Mouse (Mus musculus): Measurements from ENCODE around the gene Hist1h3f. TPM values are rescaled to one million over a fixed set of nuclear protein-coding genes. Genes with fewer than 3 reads are reported as not detected.
A peak's percentile ranks its signal among the peaks of the same experiment; 100 is the strongest.
"Not testable (repeated sequence)": the region's sequence is repeated elsewhere in the genome, so short reads cannot be mapped to it uniquely, and the experiment has no call there.

Hist1h3f gene
- polyA plus RNA-seq, 1 experiment from 2014 or later = 0.37 TPM

- peaks cover 30% of the 10 kb centered on the region for H3K4me1 ChIP-seq
- H3K27me3 ChIP-seq = no peaks in the 10 kb centered on the region
- WGBS = under 1% methylated on average over 58 of the region's 70 CpGs
- H3K4me2 ChIP-seq (replicated peaks) = peak within 1 kb of the TSS; percentile 72
- no peaks in the 10 kb centered on the region for H3K9me3 ChIP-seq (replicated peaks)
- ATAC-seq (ENCODE audit: insufficient number of reproducible peaks, low FRiP score, low TSS enrichment, low read depth) = peak; percentile 87
- peak within 1 kb of the TSS; percentile 61 for H3K4me3 ChIP-seq (replicated peaks)
- peak within 1 kb of the TSS; percentile 99 for H3K27ac ChIP-seq (replicated peaks)
- H3K36me3 ChIP-seq = no peaks in the 10 kb centered on the region
- peak within 1 kb of the TSS; percentile 71 for H3K9ac ChIP-seq
Measured at GRCm38 (mm10) chr13:23530901-23531875, 12.7 kb upstream of the Hist1h3f start, which contains the start of gene Hist1h4h. Gene Hist1h4h, plus strand, starts transcription at chr13:23531050.

GRCm38 (mm10) chr13:23532262-23533075 is 11.4 kb upstream of the Hist1h3f start:
- ATAC-seq (ENCODE audit: insufficient number of reproducible peaks, low FRiP score, low TSS enrichment, low read depth) = no peak
- Histone ChIP-seq H3K4me2 (replicated peaks) (peak overlapping the region; percentile 72), H3K27me3 (no peaks in the 10 kb centered on the region), H3K9ac (0 out of 2 replicates have a peak overlapping the region, but pooled peaks have one; percentile 18), H3K4me1 (peaks cover 35% of the 10 kb centered on the region), H3K36me3 (no peaks in the 10 kb centered on the region), H3K9me3 (replicated peaks) (no peaks in the 10 kb centered on the region), H3K4me3 (replicated peaks) (peak overlapping the region; percentile 61), H3K27ac (replicated peaks) (peak overlapping the region; percentile 99)
- 16% methylated on average over 9 of the region's 9 CpGs for WGBS

- H3K4me1 ChIP-seq = peaks cover 34% of the 10 kb centered on the region
- peak; percentile 52 for ATAC-seq (ENCODE audit: insufficient number of reproducible peaks, low FRiP score, low TSS enrichment, low read depth)
Measured at GRCm38 (mm10) chr13:23533560-23534367, 10.1 kb upstream of the Hist1h3f start, which contains the start of gene Hist1h2af. Gene Hist1h2af, plus strand, starts transcription at chr13:23533906.

GRCm38 (mm10) chr13:23534368-23535131 is 9.3 kb upstream of the Hist1h3f start:
- no peaks in the 10 kb centered on the region for H3K27me3 ChIP-seq
- peak overlapping the region; percentile 61 for H3K4me3 ChIP-seq (replicated peaks)
- peak overlapping the region; percentile 26; the same call in 1 of the 2 replicates for H3K9ac ChIP-seq
- H3K9me3 ChIP-seq (replicated peaks) = no peaks in the 10 kb centered on the region
- peaks cover 29% of the 10 kb centered on the region for H3K4me1 ChIP-seq
- no peaks in the 10 kb centered on the region for H3K36me3 ChIP-seq
- H3K27ac ChIP-seq (replicated peaks) = peak overlapping the region; percentile 92
- peak overlapping the region; percentile 72 for H3K4me2 ChIP-seq (replicated peaks)
- ATAC-seq (ENCODE audit: insufficient number of reproducible peaks, low FRiP score, low TSS enrichment, low read depth) = no peak
- under 1% methylated on average over 15 of the region's 15 CpGs for WGBS

More at GRCm38 (mm10) chr13:23533560-23534367, 10.1 kb upstream of the Hist1h3f start, which contains the start of gene Hist1h2af:
- peak within 1 kb of the TSS; percentile 26; the same call in 1 of the 2 replicates for H3K9ac ChIP-seq
- not testable (repeated sequence) for H3K9me3 ChIP-seq (replicated peaks); H3K27me3 ChIP-seq; H3K36me3 ChIP-seq
- under 1% methylated on average over 28 of the region's 53 CpGs for WGBS
- peak within 1 kb of the TSS; percentile 61 for H3K4me3 ChIP-seq (replicated peaks)
- peak within 1 kb of the TSS; percentile 99 for H3K27ac ChIP-seq (replicated peaks)
- peak within 1 kb of the TSS; percentile 72 for H3K4me2 ChIP-seq (replicated peaks)

- H3K27me3 ChIP-seq = not testable (repeated sequence)
Measured at GRCm38 (mm10) chr13:23535137-23536075, 8.4 kb upstream of the Hist1h3f start, which contains the start of gene Hist1h3g. Gene Hist1h3g, plus strand, starts transcription at chr13:23535422.

GRCm38 (mm10) chr13:23536076-23536822 is 7.6 kb upstream of the Hist1h3f start:
- Histone ChIP-seq H3K4me1 (peaks cover 29% of the 10 kb centered on the region), H3K36me3 (no peaks in the 10 kb centered on the region), H3K4me3 (replicated peaks) (peak overlapping the region; percentile 61), H3K27ac (replicated peaks) (peak overlapping the region; percentile 63), H3K4me2 (replicated peaks) (peak overlapping the region; percentile 72), H3K9me3 (replicated peaks) (no peaks in the 10 kb centered on the region), H3K9ac (peak overlapping the region; percentile 12; the same call in 1 of the 2 replicates), H3K27me3 (no peaks in the 10 kb centered on the region)
- no peak for ATAC-seq (ENCODE audit: insufficient number of reproducible peaks, low FRiP score, low TSS enrichment, low read depth)
- 19% methylated on average over 7 of the region's 7 CpGs for WGBS

More at GRCm38 (mm10) chr13:23535137-23536075, 8.4 kb upstream of the Hist1h3f start, which contains the start of gene Hist1h3g:
- H3K9me3 ChIP-seq (replicated peaks); H3K36me3 ChIP-seq: not testable (repeated sequence)
- Histone ChIP-seq H3K9ac (peak within 1 kb of the TSS; percentile 35), H3K4me2 (replicated peaks) (peak within 1 kb of the TSS; percentile 72), H3K27ac (replicated peaks) (peak within 1 kb of the TSS; percentile 92), H3K4me3 (replicated peaks) (peak within 1 kb of the TSS; percentile 61), H3K4me1 (peaks cover 29% of the 10 kb centered on the region)
- peak; percentile 90 for ATAC-seq (ENCODE audit: insufficient number of reproducible peaks, low FRiP score, low TSS enrichment, low read depth)
- WGBS = under 1% methylated on average over 47 of the region's 62 CpGs

- H3K9ac ChIP-seq = no peak overlapping the region
- H3K4me3 ChIP-seq (replicated peaks) = peak overlapping the region; percentile 61; the same call in 1 of the 2 replicates
- H3K9me3 ChIP-seq (replicated peaks) = no peaks in the 10 kb centered on the region
- no peak for ATAC-seq (ENCODE audit: insufficient number of reproducible peaks, low FRiP score, low TSS enrichment, low read depth)
- peak overlapping the region; percentile 72; the same call in 1 of the 2 replicates for H3K4me2 ChIP-seq (replicated peaks)
- peaks cover 27% of the 10 kb centered on the region for H3K4me1 ChIP-seq
- H3K27me3 ChIP-seq = no peaks in the 10 kb centered on the region
- 75% methylated on average over 3 of the region's 3 CpGs for WGBS
- no peaks in the 10 kb centered on the region for H3K36me3 ChIP-seq
- no peak overlapping the region for H3K27ac ChIP-seq (replicated peaks)
Measured at GRCm38 (mm10) chr13:23537006-23537710, 6.7 kb upstream of the Hist1h3f start.

GRCm38 (mm10) chr13:23538249-23538648 is 5.6 kb upstream of the Hist1h3f start:
- no peak overlapping the region for H3K4me2 ChIP-seq (replicated peaks)
- H3K36me3 ChIP-seq = no peaks in the 10 kb centered on the region
- no peaks in the 10 kb centered on the region for H3K9me3 ChIP-seq (replicated peaks)
- no peak overlapping the region for H3K27ac ChIP-seq (replicated peaks)
- no peak overlapping the region for H3K4me3 ChIP-seq (replicated peaks)
- ATAC-seq (ENCODE audit: insufficient number of reproducible peaks, low FRiP score, low TSS enrichment, low read depth) = no peak
- 51% methylated on average over 5 of the region's 5 CpGs for WGBS
- no peaks in the 10 kb centered on the region for H3K27me3 ChIP-seq
- H3K9ac ChIP-seq = no peak overlapping the region
- peaks cover 21% of the 10 kb centered on the region for H3K4me1 ChIP-seq
